Mouse (Mus musculus) CH12.LX (cell line): ENCODE results near the gene Kcne4.

Experiments used
- BHLHE40 ChIP-seq: IDR thresholded peaks from 2 replicates; pipeline ENCODE4 v1.6.1; 2011; ENCODE audit warnings: mild to moderate bottlenecking, low read depth, low read length, improper control_type of control experiment
- CTCF ChIP-seq, 2 experiments: IDR thresholded peaks in 1 of 2; conservative IDR thresholded peaks in 1 of 2; 2 replicates each; pipeline ENCODE4 v1.5.1; 2011 to 2012; ENCODE audit warnings: low read depth in 2 of 2, low read length in 2 of 2, improper control_type of control experiment in 1 of 2, inconsistent platforms in 1 of 2, mild to moderate bottlenecking in 1 of 2, moderate library complexity in 1 of 2
- EP300 ChIP-seq: IDR thresholded peaks from 2 replicates; pipeline ENCODE4 v1.6.1; 2011; ENCODE audit warnings: low read length, improper control_type of control experiment
- HCFC1 ChIP-seq: IDR thresholded peaks from 2 replicates; pipeline ENCODE4 v1.6.1; 2012; ENCODE audit warnings: low read depth, mild to moderate bottlenecking, inconsistent platforms, low read length, improper control_type of control experiment
- JUND ChIP-seq: conservative IDR thresholded peaks from 2 replicates; pipeline ENCODE4 v1.6.1; 2011; ENCODE audit warnings: low read depth, low read length, improper control_type of control experiment
- MAFK ChIP-seq: IDR thresholded peaks from 2 replicates; pipeline ENCODE4 v1.6.1; 2011; ENCODE audit warnings: low read length, improper control_type of control experiment; ENCODE audit not compliant: insufficient replicate concordance
- POLR2A ChIP-seq: IDR thresholded peaks from 2 replicates; pipeline ENCODE4 v1.6.1; 2011; ENCODE audit warnings: low read depth, mild to moderate bottlenecking, improper control_type of control experiment, low read length
- RAD21 ChIP-seq: IDR thresholded peaks from 2 replicates; pipeline ENCODE4 v1.6.1; 2011; ENCODE audit warnings: low read depth, mild to moderate bottlenecking, low read length, improper control_type of control experiment, moderate library complexity

DNA sequence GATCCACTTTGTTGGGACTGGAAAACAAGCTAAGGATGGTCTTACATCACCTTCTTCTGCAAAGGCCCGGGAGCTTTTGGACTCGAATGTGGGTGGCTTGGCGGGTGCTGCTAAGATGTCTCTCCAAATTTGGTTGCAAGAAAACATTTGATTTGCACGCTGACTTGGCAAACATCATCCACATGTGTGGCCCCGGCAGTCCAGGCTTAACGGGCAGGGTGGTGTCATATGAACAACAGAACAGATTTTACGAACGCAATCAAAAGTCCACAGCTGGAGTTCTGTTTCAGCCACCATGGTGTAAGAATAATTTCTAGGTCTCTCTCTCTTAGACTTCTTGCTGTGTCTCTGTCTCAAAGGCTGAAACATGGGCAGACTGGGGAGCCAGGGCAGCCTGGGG, 3.6 kb downstream of the Kcne4 start:
- TF ChIP-seq HCFC1 (no peak), RAD21 (no peak), BHLHE40 (no peak), JUND (no peak), MAFK (no peak), EP300 (no peak), POLR2A (no peak), CTCF (conservative IDR thresholded peaks at IDR 0.05 in 1 of 2, IDR thresholded peaks at IDR 0.05 in 1 of 2; ENCODE audit: low read depth in 2 of 2, low read length in 2 of 2) (no peak)
